Mouse (Mus musculus) lung, postnatal 0 days (tissue): ENCODE results near the gene Gabrb1. TPM values are rescaled to one million over a fixed set of nuclear protein-coding genes. Genes with fewer than 3 reads are reported as not detected.

Source experiments
- ATAC-seq: fragments of 200-750 bp; cut with Nextera tagmentation; 2 replicates; pipeline ENCODE4 v1.8.0; 2017; ENCODE audit warnings: moderate library complexity
- DNase-seq: peaks from one replicate; pipeline ENCODE4 v3.0.0-alpha.2; 2016; ENCODE audit warnings: low spot score
- H3K27ac ChIP-seq: fragments of 300-500 bp; sonication (generic); 2 replicates; pipeline ENCODE4 v1.5.1; 2014; ENCODE audit warnings: antibody characterized with exemption, mild to moderate bottlenecking, low read length, mixed read lengths
- H3K27me3 ChIP-seq: fragments of 300-500 bp; sonication (generic); replicated peaks from 2 replicates; pipeline ENCODE4 v1.6.1; 2014; ENCODE audit warnings: low read length, mixed read lengths; ENCODE audit not compliant: insufficient read depth
- H3K36me3 ChIP-seq: fragments of 300-500 bp; sonication (generic); 2 replicates; pipeline ENCODE4 v1.6.1; 2014; ENCODE audit warnings: low read length, mixed read lengths; ENCODE audit not compliant: insufficient read depth
- H3K4me1 ChIP-seq: fragments of 300-500 bp; sonication (generic); 2 replicates; pipeline ENCODE4 v1.6.1; 2014; ENCODE audit warnings: antibody characterized with exemption, low read depth, low read length, mixed read lengths; ENCODE audit not compliant: insufficient read depth
- H3K4me2 ChIP-seq: fragments of 300-500 bp; sonication (generic); replicated peaks from 2 replicates; pipeline ENCODE4 v1.6.1; 2014; ENCODE audit warnings: low read depth, mild to moderate bottlenecking, low read length, moderate library complexity, mixed read lengths
- H3K4me3 ChIP-seq: fragments of 300-500 bp; sonication (generic); 2 replicates; pipeline ENCODE4 v1.5.1; 2014; ENCODE audit warnings: low read depth, low read length
- H3K9ac ChIP-seq: fragments of 300-500 bp; sonication (generic); replicated peaks from 2 replicates; pipeline ENCODE4 v1.6.1; 2014; ENCODE audit warnings: low read depth, mild to moderate bottlenecking
- H3K9me3 ChIP-seq: fragments of 300-500 bp; sonication (generic); 2 replicates; pipeline ENCODE4 v1.6.1; 2016; ENCODE audit warnings: low read length, mixed read lengths
- CTCF ChIP-seq: IDR thresholded peaks from 2 replicates; pipeline ENCODE4 v1.5.1; 2016; ENCODE audit warnings: antibody characterized with exemption, mild to moderate bottlenecking
- EP300 ChIP-seq: IDR thresholded peaks from 2 replicates; pipeline ENCODE4 v1.6.1; 2016; ENCODE audit warnings: antibody characterized with exemption, mild to moderate bottlenecking, control low read depth
- WGBS: fragments of 180-500 bp; shearing (Covaris S2); extraction: QIAGEN DNeasy Blood & Tissue Kit; methylation state at CpG from one replicate; pipeline ENCODE4 v1.1.7; 2014; 5-methylcytosine and 5-hydroxymethylcytosine counted together
- polyA plus RNA-seq: library from polyadenylated mRNA; unstranded; fragments of >200 nt; fragmentation: Nextera tagmentation; extraction: Ambion mirVana; gene quantifications from 2 replicates; pipeline ENCODE4 v1.2.1, GENCODE M21; 2015

The Gabrb1 gene
- polyA plus RNA-seq, 1 experiment from 2014 or later: 1.2 TPM

- WGBS: 54% methylated on average over 5 of the region's 5 CpGs
- no peak overlapping the region for H3K27ac ChIP-seq
- no peak overlapping the region for H3K9ac ChIP-seq
- no peaks in the 10 kb centered on the region for H3K4me1 ChIP-seq
- TF ChIP-seq EP300: no peak
- TF ChIP-seq CTCF: no peak
- no peaks in the 10 kb centered on the region for H3K36me3 ChIP-seq
- H3K27me3 ChIP-seq: no peaks in the 10 kb centered on the region
- no peaks in the 10 kb centered on the region for H3K9me3 ChIP-seq
- no peak overlapping the region for H3K4me2 ChIP-seq
- DNase-seq (no peak), ATAC-seq (no peak)
- no peak overlapping the region for H3K4me3 ChIP-seq
Measured at GRCm38 (mm10) chr5:71976571-71977061, 318.7 kb downstream of the Gabrb1 start.

- H3K4me1 ChIP-seq: no peaks in the 10 kb centered on the region
- H3K4me3 ChIP-seq: no peak overlapping the region
- H3K27ac ChIP-seq: no peak overlapping the region
- no peak overlapping the region for H3K4me2 ChIP-seq
- H3K9me3 ChIP-seq: no peaks in the 10 kb centered on the region
- WGBS: 65% methylated on average over 1 of the region's 1 CpGs
- H3K36me3 ChIP-seq: no peaks in the 10 kb centered on the region
- no peak for ATAC-seq
- TF ChIP-seq CTCF (no peak), EP300 (no peak)
- DNase-seq: no peak
- H3K9ac ChIP-seq: no peak overlapping the region
- H3K27me3 ChIP-seq: no peaks in the 10 kb centered on the region
Measured at GRCm38 (mm10) chr5:71986561-71986960, 328.6 kb downstream of the Gabrb1 start.

GRCm38 (mm10) chr5:71986983-71987398 is 329.1 kb downstream of the Gabrb1 start:
- Histone ChIP-seq H3K36me3 (no peaks in the 10 kb centered on the region), H3K9me3 (no peaks in the 10 kb centered on the region), H3K9ac (no peak overlapping the region), H3K4me2 (no peak overlapping the region), H3K27ac (no peak overlapping the region), H3K4me1 (no peaks in the 10 kb centered on the region), H3K27me3 (no peaks in the 10 kb centered on the region), H3K4me3 (no peak overlapping the region)
- TF ChIP-seq CTCF (no peak), EP300 (no peak)
- ATAC-seq (no peak), DNase-seq (no peak)
- 65% methylated on average over 5 of the region's 5 CpGs for WGBS

GRCm38 (mm10) chr5:71999466-71999865 is 341.6 kb downstream of the Gabrb1 start:
- ATAC-seq: no peak
- TF ChIP-seq CTCF (no peak), EP300 (no peak)
- no peaks in the 10 kb centered on the region for H3K9me3 ChIP-seq
- H3K27ac ChIP-seq: no peak overlapping the region
- no peaks in the 10 kb centered on the region for H3K36me3 ChIP-seq
- no peaks in the 10 kb centered on the region for H3K4me1 ChIP-seq
- H3K9ac ChIP-seq: no peak overlapping the region
- no peaks in the 10 kb centered on the region for H3K27me3 ChIP-seq
- DNase-seq: no peak
- H3K4me2 ChIP-seq: no peak overlapping the region
- WGBS: 77% methylated on average over 4 of the region's 4 CpGs
- H3K4me3 ChIP-seq: no peak overlapping the region

GRCm38 (mm10) chr5:72003811-72004435 is 346.0 kb downstream of the Gabrb1 start:
- no peak overlapping the region for H3K27ac ChIP-seq
- no peaks in the 10 kb centered on the region for H3K27me3 ChIP-seq
- no peaks in the 10 kb centered on the region for H3K9me3 ChIP-seq
- H3K36me3 ChIP-seq: no peaks in the 10 kb centered on the region
- H3K9ac ChIP-seq: no peak overlapping the region
- WGBS: 64% methylated on average over 3 of the region's 3 CpGs
- no peak for ATAC-seq
- no peak overlapping the region for H3K4me2 ChIP-seq
- DNase-seq: no peak
- no peaks in the 10 kb centered on the region for H3K4me1 ChIP-seq
- H3K4me3 ChIP-seq: no peak overlapping the region
- no peak for TF ChIP-seq CTCF
- no peak for TF ChIP-seq EP300

- Histone ChIP-seq H3K4me1 (no peaks in the 10 kb centered on the region), H3K4me3 (no peak overlapping the region), H3K4me2 (no peak overlapping the region), H3K9ac (no peak overlapping the region), H3K9me3 (no peaks in the 10 kb centered on the region), H3K27me3 (no peaks in the 10 kb centered on the region), H3K36me3 (no peaks in the 10 kb centered on the region), H3K27ac (no peak overlapping the region)
- ATAC-seq: no peak
- TF ChIP-seq EP300 (no peak), CTCF (no peak)
- DNase-seq: no peak
Measured at GRCm38 (mm10) chr5:72036954-72037353, 379.0 kb downstream of the Gabrb1 start.
